Mouse (Mus musculus): ENCODE results near the gene Smox.

DNA sequence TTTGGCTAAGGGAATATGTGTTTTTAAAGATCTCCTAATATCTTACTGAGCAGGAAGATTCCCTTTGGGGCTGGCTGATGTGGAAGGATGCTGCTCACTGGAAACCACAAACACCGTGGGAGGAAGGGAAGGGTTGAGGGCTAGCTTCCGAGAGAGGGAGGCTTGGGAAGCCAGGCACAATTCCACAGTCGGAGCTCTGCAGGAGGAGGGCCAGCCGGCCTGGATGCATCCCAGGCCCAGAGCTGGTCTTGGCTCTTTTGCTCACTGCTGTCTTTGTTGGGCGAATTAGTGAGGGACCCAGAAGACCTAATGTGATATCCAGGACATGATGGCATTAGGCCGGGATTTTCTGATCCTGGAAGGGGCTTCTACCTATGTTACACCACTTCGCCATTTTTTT is 6.9 kb downstream of the Smox start:
- no peak for TF ChIP-seq POLR2A (IDR thresholded peaks at IDR 0.05; ENCODE audit: borderline replicate concordance, control insufficient read depth, low read depth, low read length)
- TF ChIP-seq CTCF (IDR thresholded peaks at IDR 0.05; ENCODE audit: control insufficient read depth, insufficient read depth, low read length): no peak

Measured in bone marrow, adult 2 months (tissue).